Mouse (Mus musculus): Measurements from ENCODE around the gene Hist1h4n. TPM values are rescaled to one million over a fixed set of nuclear protein-coding genes. Genes with fewer than 3 reads are reported as not detected.
"Not testable (repeated sequence)": the region's sequence is repeated elsewhere in the genome, so short reads cannot be mapped to it uniquely, and the experiment has no call there.

Hist1h4n gene
- 10 to 100 TPM; 39.3 to 58.5 TPM for total RNA-seq (2021)
- long read RNA-seq = 0 reads

- DNase-seq (ENCODE audit: low spot score in 2 of 2) = peak; percentile 29 to 58
Observed at GRCm38 (mm10) chr13:21831418-21832394, at the start of gene Hist1h4n. Hist1h4n (minus strand) TSS chr13:21832196.

GRCm38 (mm10) chr13:21880735-21881134, 48.7 kb upstream of the Hist1h4n start:
- DNase-seq (ENCODE audit: low spot score in 2 of 2) = no peak

GRCm38 (mm10) chr13:21865503-21865902, 33.5 kb upstream of the Hist1h4n start:
- DNase-seq (ENCODE audit: low spot score in 2 of 2) = not testable (repeated sequence)

GRCm38 (mm10) chr13:21861608-21862007, 29.6 kb upstream of the Hist1h4n start:
- no peak for DNase-seq (ENCODE audit: low spot score in 2 of 2)

- DNase-seq (ENCODE audit: low spot score in 2 of 2) = peak; percentile 60 to 89
Observed at GRCm38 (mm10) chr13:21855698-21856162, 23.7 kb upstream of the Hist1h4n start.

- DNase-seq (ENCODE audit: low spot score in 2 of 2) = peak; percentile 82 to 95
Observed at GRCm38 (mm10) chr13:21855146-21855545, 23.1 kb upstream of the Hist1h4n start.

GRCm38 (mm10) chr13:21852215-21852945, 20.4 kb upstream of the Hist1h4n start:
- no peak for DNase-seq (ENCODE audit: low spot score in 2 of 2)

- not testable (repeated sequence) for DNase-seq (ENCODE audit: low spot score in 2 of 2)
Observed at GRCm38 (mm10) chr13:21850696-21851095, 18.7 kb upstream of the Hist1h4n start.

GRCm38 (mm10) chr13:21847883-21848282, 15.9 kb upstream of the Hist1h4n start:
- peak; percentile 9 to 18 for DNase-seq (ENCODE audit: low spot score in 2 of 2)

- DNase-seq (ENCODE audit: low spot score in 2 of 2) = not testable (repeated sequence)
Observed at GRCm38 (mm10) chr13:21846356-21846755, 14.4 kb upstream of the Hist1h4n start.

GRCm38 (mm10) chr13:21840508-21840907, 8.5 kb upstream of the Hist1h4n start:
- not testable (repeated sequence) for DNase-seq (ENCODE audit: low spot score in 2 of 2)

- not testable (repeated sequence) for DNase-seq (ENCODE audit: low spot score in 2 of 2)
Observed at GRCm38 (mm10) chr13:21833461-21833860, 1.5 kb upstream of the Hist1h4n start, which contains the start of the genes Hist1h2ap and Hist1h2br. Hist1h2ap (minus strand) TSS chr13:21833507. Hist1h2br (plus strand) TSS chr13:21833743.

- DNase-seq (ENCODE audit: low spot score in 2 of 2) = no peak
Observed at GRCm38 (mm10) chr13:21830344-21830743, 1.7 kb downstream of the Hist1h4n start.

- DNase-seq (ENCODE audit: low spot score in 2 of 2) = no peak
Observed at GRCm38 (mm10) chr13:21828511-21828910, 3.5 kb downstream of the Hist1h4n start.

GRCm38 (mm10) chr13:21820082-21820890, 11.7 kb downstream of the Hist1h4n start:
- not testable (repeated sequence) for DNase-seq (ENCODE audit: low spot score in 2 of 2)

GRCm38 (mm10) chr13:21812092-21812491, 19.9 kb downstream of the Hist1h4n start:
- DNase-seq (ENCODE audit: low spot score in 2 of 2) = not testable (repeated sequence)

GRCm38 (mm10) chr13:21811539-21811938, 20.5 kb downstream of the Hist1h4n start, which contains the start of gene Hist1h4m:
Hist1h4m (plus strand) TSS chr13:21811746.
- peak; percentile 25 to 60 for DNase-seq (ENCODE audit: low spot score in 2 of 2)

GRCm38 (mm10) chr13:21811074-21811473, 20.9 kb downstream of the Hist1h4n start:
- DNase-seq (ENCODE audit: low spot score in 2 of 2) = not testable (repeated sequence)

- DNase-seq (ENCODE audit: low spot score in 2 of 2) = not testable (repeated sequence)
Observed at GRCm38 (mm10) chr13:21810073-21810472, 21.9 kb downstream of the Hist1h4n start, which contains the start of the genes Hist1h2bq and Hist1h2ao. Hist1h2bq (minus strand) TSS chr13:21810197. Hist1h2ao (plus strand) TSS chr13:21810465.

GRCm38 (mm10) chr13:21803058-21803457, 28.9 kb downstream of the Hist1h4n start:
- DNase-seq (ENCODE audit: low spot score in 2 of 2) = not testable (repeated sequence)
